Mouse (Mus musculus) midbrain, postnatal 0 days (tissue): ENCODE measurements at regions not wholly inside any gene's neighbourhood (a gene's known extent, or its start where the extent isn't known, plus 50 kb on each side); places are given as distances from the start of the nearest gene placed in this dataset.
A peak's percentile ranks its signal among the peaks of the same experiment; 100 is the strongest.

ENCODE experiments used
- ATAC-seq: fragments of 200-750 bp; cut with Nextera tagmentation; 2 replicates; pipeline ENCODE4 v1.8.0; 2017; ENCODE audit warnings: moderate number of reproducible peaks, mild to moderate bottlenecking, moderate TSS enrichment, moderate library complexity; ENCODE audit not compliant: low FRiP score
- DNase-seq: peaks from one replicate; pipeline ENCODE4 v3.0.0-alpha.2; 2015; ENCODE audit warnings: low spot score
- H3K27ac ChIP-seq: fragments of 300-500 bp; sonication (generic); 2 replicates; pipeline ENCODE4 v1.5.1; 2014; ENCODE audit warnings: low read depth, mild to moderate bottlenecking, low read length, mixed read lengths
- H3K27me3 ChIP-seq: fragments of 300-500 bp; sonication (generic); 2 replicates; pipeline ENCODE4 v1.6.1; 2014; ENCODE audit warnings: low read length, control low read depth, mixed read lengths; ENCODE audit not compliant: insufficient read depth
- H3K36me3 ChIP-seq: fragments of 300-500 bp; sonication (generic); 2 replicates; pipeline ENCODE4 v1.6.1; 2014; ENCODE audit warnings: low read length, control low read depth, mixed read lengths; ENCODE audit not compliant: insufficient read depth
- H3K4me1 ChIP-seq: fragments of 300-500 bp; sonication (generic); 2 replicates; pipeline ENCODE4 v1.6.1; 2014; ENCODE audit warnings: mild to moderate bottlenecking, control low read depth, antibody characterized with exemption, low read length, mixed read lengths; ENCODE audit not compliant: insufficient read depth
- H3K4me2 ChIP-seq: fragments of 300-500 bp; sonication (generic); 2 replicates; pipeline ENCODE4 v1.6.1; 2014; ENCODE audit warnings: low read depth, mild to moderate bottlenecking, low read length, mixed read lengths; ENCODE audit not compliant: poor library complexity, severe bottlenecking
- H3K4me3 ChIP-seq: fragments of 300-500 bp; sonication (generic); 2 replicates; pipeline ENCODE4 v1.5.1; 2014; ENCODE audit warnings: low read depth, mild to moderate bottlenecking, low read length, moderate library complexity
- H3K9ac ChIP-seq: fragments of 300-500 bp; sonication (generic); replicated peaks from 2 replicates; pipeline ENCODE4 v1.6.1; 2014; ENCODE audit warnings: mild to moderate bottlenecking, low read length, moderate library complexity, mixed read lengths; ENCODE audit not compliant: poor library complexity, severe bottlenecking
- H3K9me3 ChIP-seq: fragments of 300-500 bp; sonication (generic); 2 replicates; pipeline ENCODE4 v1.6.1; 2016; ENCODE audit warnings: low read length, control low read depth
- CTCF ChIP-seq: IDR thresholded peaks from 2 replicates; pipeline ENCODE4 v1.5.1; 2016; ENCODE audit warnings: antibody characterized with exemption, mild to moderate bottlenecking
- WGBS: fragments of 180-500 bp; shearing (Covaris S2); extraction: QIAGEN DNeasy Blood & Tissue Kit; methylation state at CpG from one replicate; pipeline ENCODE4 v1.1.7; 2014; 5-methylcytosine and 5-hydroxymethylcytosine counted together

DNA sequence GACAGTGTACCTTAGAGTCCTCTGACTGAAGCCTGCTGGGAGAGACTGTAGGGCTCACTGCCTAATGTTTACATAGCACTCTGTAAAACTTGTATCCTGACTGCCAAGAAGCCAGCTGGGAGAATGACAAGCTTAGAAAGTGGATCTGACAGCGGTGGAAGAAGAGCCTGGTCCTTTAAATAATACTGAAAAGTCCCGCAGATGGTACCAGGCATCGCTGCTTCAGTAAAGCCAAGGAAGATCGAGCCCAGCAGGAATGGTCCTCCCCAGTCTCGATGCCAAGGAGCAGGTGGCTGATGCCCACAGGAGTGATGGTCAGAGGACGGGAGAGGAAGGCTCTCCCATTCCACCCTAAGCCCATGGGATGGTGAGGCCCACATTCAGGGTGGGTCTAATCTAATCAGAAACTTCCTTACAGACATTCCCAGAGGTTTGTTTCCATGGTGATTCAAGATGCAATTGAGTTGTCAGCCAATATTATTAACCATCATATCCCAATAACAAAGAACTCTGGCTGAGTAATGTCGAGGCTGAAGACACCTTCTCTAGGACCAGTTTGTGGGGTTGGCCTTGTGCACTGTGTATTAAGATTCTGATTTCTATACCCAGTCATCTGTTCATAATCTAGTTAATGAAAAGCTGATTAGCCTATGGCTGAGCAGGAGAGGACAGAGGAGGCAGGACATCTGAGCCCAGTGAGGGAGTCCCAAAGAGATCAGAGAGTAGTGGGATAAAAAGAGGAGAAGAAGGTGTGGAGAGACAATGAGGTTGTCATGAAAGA lies 285.3 kb downstream of the Prdm2 start:
- Histone ChIP-seq H3K4me3 (no peak overlapping the region), H3K9ac (no peak overlapping the region), H3K27me3 (no peaks in the 10 kb centered on the region), H3K27ac (no peak overlapping the region), H3K4me1 (0 out of 2 replicates have a peak, but pooled peaks cover 5% of the 10 kb centered on the region), H3K36me3 (no peaks in the 10 kb centered on the region), H3K9me3 (0 out of 2 replicates have a peak, but pooled peaks cover 2% of the 10 kb centered on the region), H3K4me2 (no peak overlapping the region)
- WGBS = 62% methylated on average over 7 of the region's 7 CpGs
- no peak for TF ChIP-seq CTCF
- ATAC-seq (peak; percentile 58; the same call in 1 of the 2 replicates), DNase-seq (peak; percentile 83)

DNA sequence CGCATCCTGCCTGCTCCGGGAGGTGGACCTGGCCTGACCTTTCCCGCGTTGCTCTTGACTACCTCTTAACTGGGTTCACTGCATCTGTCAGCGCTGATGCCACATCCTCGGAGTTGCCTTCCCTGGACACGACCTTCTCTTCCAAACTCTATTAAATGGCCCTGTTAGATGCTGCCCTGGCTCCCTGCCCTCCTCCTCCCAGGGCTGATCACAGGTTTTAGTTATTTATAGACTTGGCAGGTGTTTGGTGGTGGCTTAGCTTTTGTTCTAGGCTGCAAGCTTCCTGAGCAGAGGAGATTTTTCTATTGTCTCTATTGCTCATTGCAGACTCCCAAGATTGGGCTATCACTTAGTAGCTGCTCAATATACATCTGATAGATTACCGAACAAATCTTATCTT lies 287.7 kb downstream of the Prdm2 start:
- Histone ChIP-seq H3K4me2 (no peak overlapping the region), H3K27ac (no peak overlapping the region), H3K4me1 (0 out of 2 replicates have a peak, but pooled peaks cover 5% of the 10 kb centered on the region), H3K9ac (no peak overlapping the region), H3K9me3 (0 out of 2 replicates have a peak, but pooled peaks cover 2% of the 10 kb centered on the region), H3K4me3 (no peak overlapping the region), H3K36me3 (no peaks in the 10 kb centered on the region), H3K27me3 (no peaks in the 10 kb centered on the region)
- TF ChIP-seq CTCF = no peak
- DNase-seq (no peak), ATAC-seq (no peak)
- 79% methylated on average over 8 of the region's 8 CpGs for WGBS

DNA sequence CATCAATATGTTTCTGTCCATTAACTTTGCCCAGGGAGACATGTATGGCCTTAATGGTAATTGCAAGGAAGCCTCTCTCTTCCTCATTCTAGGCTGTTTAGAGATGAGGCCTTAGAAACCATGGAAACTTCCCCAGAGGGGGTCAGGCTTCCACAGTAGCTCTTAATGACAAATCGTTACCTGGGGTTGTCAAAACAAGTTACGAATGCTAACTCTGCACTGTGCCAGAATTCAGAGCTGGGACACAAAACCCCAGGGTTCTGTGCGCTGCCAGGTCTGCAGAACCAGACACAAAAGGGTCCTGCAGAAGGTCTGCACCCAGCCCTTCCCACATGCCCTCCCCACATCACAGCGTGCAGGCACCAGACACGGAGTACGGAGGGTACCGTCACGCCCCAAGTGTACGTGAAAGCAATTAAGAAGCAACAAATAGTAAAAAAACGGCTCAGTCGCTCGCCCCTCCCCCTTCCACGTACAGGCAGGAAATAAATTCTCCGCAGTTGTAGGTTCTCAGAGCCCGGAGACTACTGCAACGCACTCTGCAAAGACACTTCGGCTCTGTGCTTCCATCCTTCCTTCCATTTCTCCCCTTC lies 303.3 kb downstream of the Prdm2 start:
- no peaks in the 10 kb centered on the region for H3K27me3 ChIP-seq
- no peak; the same call in 1 of the 2 replicates for TF ChIP-seq CTCF
- DNase-seq (peak; percentile 50), ATAC-seq (peak; percentile 59)
- peak overlapping the region; percentile 27; the same call in 1 of the 2 replicates for H3K27ac ChIP-seq
- peak overlapping the region; percentile 8; the same call in 1 of the 2 replicates for H3K4me3 ChIP-seq
- H3K9me3 ChIP-seq = no peaks in the 10 kb centered on the region
- WGBS = 12% methylated on average over 17 of the region's 17 CpGs
- 0 out of 2 replicates have a peak overlapping the region, but pooled peaks have one; percentile 14 for H3K9ac ChIP-seq
- peak overlapping the region; percentile 43 for H3K4me2 ChIP-seq
- H3K36me3 ChIP-seq = no peaks in the 10 kb centered on the region
- no peaks in the 10 kb centered on the region for H3K4me1 ChIP-seq

DNA sequence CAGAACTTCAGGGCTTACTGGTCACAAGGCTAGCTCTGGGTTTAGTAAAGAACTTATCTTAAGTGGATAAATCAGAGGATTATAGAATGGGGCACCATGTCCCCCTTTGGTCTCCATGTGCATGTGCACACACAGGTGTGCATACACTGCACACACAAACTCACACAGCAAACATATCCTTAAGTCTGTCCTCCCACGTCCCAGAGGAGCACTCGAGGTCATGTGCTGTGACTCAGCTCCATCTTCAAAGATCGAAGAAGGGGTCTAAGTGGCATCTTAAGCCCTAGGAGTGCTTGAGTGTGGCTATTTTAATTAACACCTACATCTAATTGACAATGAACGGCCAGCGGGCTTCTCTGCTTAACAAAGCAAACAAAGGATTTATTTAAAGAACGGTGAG lies 304.0 kb downstream of the Prdm2 start:
- TF ChIP-seq CTCF = no peak
- Histone ChIP-seq H3K4me2 (no peak overlapping the region), H3K36me3 (no peaks in the 10 kb centered on the region), H3K9ac (no peak overlapping the region), H3K27me3 (no peaks in the 10 kb centered on the region), H3K4me1 (no peaks in the 10 kb centered on the region), H3K4me3 (no peak overlapping the region), H3K27ac (no peak overlapping the region), H3K9me3 (no peaks in the 10 kb centered on the region)
- ATAC-seq = no peak
- DNase-seq = no peak
- 55% methylated on average over 6 of the region's 6 CpGs for WGBS

DNA sequence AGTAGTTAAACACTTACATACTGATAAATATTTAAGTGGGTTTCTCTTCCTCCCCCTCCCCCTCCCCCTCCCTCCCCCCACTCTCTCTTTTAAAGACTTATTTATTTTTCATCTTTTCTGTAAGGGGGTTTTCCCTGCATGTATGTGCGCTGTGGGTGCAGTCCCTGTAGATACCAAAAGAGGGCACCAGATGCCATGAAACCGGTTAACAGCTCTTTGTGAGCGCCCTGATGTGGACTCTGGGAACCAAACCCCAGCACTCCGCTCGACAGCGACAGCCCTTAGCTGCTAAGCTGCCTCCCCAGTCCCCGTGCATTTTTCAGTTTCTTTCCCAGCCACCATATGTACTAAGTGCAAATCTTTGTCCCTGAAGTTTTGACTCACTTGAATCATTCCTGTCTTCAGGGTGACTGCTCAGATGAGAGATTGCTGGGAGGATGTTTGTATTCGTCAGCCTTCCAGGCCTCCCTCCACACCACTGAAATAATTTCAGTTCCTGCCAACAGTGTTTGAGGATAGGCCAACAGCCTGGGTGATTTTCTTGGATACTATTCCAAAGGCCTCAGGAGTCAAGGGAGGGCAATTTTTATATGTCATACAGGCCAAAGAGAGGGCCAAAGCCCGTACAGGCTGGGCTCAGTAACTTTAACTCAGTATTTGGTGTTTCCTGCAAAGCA lies 309.3 kb downstream of the Prdm2 start:
- WGBS = 73% methylated on average over 9 of the region's 9 CpGs
- peak; percentile 48 for TF ChIP-seq CTCF
- no peak overlapping the region for H3K27ac ChIP-seq
- no peaks in the 10 kb centered on the region for H3K36me3 ChIP-seq
- DNase-seq (no peak), ATAC-seq (no peak)
- H3K27me3 ChIP-seq = no peaks in the 10 kb centered on the region
- H3K9ac ChIP-seq = no peak overlapping the region
- H3K4me1 ChIP-seq = no peaks in the 10 kb centered on the region
- H3K4me2 ChIP-seq = no peak overlapping the region
- no peak overlapping the region for H3K4me3 ChIP-seq
- H3K9me3 ChIP-seq = no peaks in the 10 kb centered on the region
